Mouse (Mus musculus) embryo, embryonic 10 days (tissue): ENCODE measurements around the gene Usp29.
A peak's percentile ranks its signal among the peaks of the same experiment; 100 is the strongest.
"Not testable (repeated sequence)": the region's sequence is repeated elsewhere in the genome, so short reads cannot be mapped to it uniquely, and the experiment has no call there.

Source experiments
- DNase-seq: peaks from one replicate; pipeline ENCODE4 v3.0.0-alpha.2; 2015; ENCODE audit warnings: low spot score

Gene Usp29

DNA sequence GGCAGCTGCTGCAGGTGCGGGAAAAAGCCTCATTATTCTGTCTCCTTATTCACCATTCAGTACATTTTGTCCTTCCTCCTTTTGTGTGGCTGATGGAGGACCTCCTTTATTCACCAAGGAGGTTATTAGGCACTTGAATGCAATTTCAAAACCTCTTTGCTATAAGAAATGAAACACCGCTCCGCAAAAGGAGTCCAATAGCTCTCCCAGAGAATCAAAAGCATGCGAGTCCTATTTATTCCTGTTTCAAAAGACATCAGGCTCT is 196.3 kb downstream of the Usp29 start:
- DNase-seq, result no peak

DNA sequence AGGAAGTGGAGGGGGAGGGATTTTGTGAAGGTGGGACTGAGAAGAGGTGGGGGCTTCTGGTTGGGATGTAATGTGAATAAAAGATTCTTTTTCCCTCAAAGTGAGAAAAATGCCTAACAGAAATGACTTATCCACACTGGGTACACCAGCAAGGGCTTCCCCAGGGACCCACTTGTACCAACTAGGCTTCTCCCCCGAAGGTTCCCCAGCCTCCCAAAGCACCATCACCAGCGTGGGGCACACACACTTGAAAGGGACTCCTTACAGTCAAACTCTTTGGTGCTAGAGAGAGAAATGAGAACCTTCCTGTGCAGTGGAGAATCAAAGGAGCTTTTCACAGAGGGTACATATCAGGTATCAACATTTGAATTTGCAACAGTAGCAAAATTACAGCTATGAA is 198.9 kb downstream of the Usp29 start:
- DNase-seq, result no peak

DNA sequence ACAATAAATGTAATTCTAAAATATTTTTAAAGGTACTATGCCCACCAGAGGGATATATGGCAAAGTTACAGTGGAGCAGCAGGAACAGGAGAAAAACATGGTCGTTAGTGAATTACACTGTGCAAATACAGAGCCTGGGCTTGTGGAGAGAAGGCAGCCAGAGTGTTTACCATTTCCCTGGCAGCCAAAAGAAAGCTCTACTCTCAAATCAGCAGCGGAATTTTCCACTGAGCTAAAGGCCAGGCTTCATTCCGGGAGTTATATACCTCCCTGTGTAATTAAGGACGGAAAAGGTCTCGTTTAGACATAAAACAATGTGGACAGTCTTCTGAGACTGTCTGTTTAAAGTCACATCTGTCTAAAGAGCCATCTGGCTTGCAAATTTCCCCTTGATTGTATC is 204.4 kb downstream of the Usp29 start:
- no peak for DNase-seq

DNA sequence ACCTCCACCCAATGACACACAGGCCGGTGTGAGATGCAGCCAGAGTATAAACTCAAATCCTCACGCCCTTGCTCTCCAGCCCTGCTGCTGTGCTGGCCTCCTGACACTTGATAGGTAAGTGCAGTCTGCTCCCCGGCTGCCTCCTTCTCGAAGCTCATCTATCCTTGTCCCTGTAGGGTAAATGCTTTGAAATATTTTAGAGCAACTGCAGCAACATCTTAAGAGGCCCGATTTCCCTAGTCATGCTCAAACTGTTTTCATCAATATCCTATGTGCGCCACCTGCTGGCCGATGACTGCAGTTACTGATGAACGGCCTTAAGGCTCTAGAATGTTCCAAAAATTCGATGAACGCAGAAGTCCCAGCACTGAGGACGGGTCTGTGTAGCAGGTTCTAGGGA is 206.7 kb downstream of the Usp29 start:
- DNase-seq, result peak; percentile 92

DNA sequence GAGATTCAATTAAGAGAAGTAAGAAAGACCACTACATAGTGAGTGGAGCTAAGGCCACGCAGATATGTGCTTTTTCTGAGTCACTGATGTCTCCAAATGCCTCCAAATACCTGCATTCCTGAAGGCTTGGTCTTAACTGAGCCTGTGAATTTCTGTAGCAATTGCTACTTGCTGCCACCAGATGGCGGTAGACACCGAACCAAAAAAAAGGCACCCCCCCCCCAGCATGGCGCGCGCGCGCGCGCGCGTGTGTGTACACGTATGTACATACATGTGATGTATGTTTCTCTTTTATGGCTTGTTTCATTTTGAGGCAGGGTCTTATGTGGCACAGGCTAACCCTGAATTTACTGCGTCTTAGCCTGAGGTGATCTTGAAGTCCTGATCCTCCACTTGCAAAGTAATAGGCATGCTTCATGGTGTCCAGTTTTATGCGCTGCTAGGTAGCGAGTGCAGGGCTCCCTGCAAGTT is 210.4 kb downstream of the Usp29 start:
- DNase-seq, result peak; percentile 34

DNA sequence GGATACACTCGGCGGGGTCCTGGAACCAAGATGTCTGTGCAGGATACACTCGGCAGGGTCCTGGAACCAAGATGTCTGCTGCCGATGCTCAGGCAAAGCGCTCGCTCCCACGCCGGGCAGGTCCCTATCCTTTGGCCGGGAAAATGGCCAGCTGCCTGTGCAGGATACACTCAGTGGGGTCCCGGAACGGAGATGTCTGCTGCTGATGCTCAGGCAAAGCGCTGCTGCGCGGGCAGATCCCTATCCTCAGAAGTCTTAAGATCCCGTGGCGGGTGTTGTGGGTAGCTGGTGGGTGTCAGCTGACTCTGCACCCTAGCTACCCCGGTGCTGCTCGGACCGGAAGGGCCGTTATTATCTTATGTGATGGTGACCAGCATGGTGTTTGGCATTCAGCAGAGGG is 217.7 kb downstream of the Usp29 start:
- DNase-seq, result not testable (repeated sequence)

DNA sequence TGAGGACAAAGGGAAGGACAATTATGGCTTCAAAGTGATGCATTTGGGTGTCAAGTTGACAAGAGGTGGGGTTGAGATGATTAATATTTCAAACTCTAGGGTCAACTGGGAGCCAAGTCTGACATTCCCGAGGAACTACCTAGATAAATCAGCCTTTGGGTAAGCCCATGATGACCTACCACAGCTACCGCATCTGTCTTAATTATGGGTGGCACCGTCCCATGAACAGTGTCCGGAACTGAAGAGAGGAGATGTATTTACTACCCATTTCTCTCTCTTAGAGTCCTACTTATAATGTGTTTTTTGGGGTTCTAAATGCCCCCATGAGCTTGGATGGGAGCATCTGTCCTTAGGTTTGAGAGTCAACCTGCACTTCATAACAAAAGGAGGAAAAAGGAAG is 226.2 kb downstream of the Usp29 start:
- DNase-seq, result no peak

DNA sequence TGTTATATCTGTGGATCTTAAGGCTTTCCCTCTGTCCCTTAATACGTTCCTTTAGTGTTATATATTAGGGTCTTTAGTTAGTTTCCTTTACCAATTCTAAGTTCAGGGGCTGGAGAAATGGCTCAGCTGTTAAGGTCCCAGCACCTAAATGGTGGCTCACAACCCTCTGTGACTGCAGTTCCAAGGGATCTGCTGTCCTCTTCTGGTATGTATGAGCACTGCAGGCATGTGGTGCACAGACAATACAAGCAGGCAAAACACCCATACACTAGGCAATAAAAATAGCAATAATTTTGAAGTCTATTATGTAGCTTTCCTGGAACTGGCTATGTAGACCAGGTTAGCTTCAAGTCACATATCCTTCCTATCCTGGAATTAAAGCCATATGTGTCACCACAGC is 228.2 kb downstream of the Usp29 start:
- DNase-seq, result no peak

DNA sequence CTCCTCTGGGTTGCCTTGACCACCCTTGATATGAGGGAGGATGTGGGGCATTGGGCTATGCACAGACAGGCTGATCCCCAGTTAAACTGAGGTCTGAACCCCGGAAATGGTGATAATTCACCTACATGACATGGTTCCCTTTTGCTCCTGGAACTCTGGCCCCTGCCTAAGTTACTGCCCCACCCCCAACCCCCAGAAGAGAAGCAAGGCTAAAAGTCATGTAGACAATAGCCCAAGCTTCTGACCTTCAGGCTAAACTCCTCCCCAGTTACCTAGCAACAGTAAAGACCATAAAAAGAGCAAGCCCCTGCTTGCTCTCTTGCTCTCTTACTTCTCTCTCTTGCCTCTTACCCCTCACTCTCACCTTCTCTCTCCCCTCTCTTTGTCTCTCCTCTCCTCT is 243.2 kb downstream of the Usp29 start:
- DNase-seq, result no peak

DNA sequence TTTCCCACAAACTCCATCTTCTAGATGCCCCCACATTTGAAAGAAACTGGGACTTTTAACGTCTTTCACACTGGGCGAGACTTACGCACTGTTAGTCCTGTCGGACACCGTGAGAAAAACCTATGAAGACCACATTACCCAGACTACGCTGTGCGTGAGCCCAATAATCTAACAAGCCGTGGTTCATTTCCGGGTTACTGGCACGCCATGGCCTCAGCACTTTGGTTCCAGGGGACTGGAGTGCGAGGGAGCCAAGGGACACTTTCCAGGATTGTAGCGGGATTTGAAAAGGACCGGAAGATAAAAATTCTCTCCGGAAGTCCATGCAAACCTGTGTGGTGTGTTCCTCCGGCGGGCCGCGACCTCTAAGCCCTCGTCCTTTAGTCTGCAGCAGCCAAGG is 246.5 kb downstream of the Usp29 start:
- no peak for DNase-seq

DNA sequence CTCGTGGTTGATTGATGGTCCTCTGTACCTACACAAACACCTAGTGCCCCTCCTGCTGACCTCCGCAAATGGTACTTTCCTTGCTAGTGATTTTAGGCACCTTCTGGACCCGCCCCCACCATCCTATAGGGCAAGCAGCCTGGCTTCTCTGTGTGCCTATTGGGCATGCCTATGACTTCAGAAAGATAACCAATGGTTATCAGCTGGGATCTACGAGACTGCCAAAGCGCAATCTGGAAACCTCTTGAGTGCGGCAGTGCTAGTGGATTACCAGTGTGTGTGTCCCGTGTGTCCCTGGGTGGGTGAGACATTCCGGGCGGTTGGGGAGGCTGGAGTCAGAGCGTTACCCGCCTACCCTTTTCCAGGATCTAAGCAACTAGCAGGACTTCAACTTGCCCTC is 264.9 kb downstream of the Usp29 start, which contains the start of gene Aurkc:
Aurkc (plus strand) TSS at position 50 of the 400 bp plus-strand sequence.
- DNase-seq, result not testable (repeated sequence)

DNA sequence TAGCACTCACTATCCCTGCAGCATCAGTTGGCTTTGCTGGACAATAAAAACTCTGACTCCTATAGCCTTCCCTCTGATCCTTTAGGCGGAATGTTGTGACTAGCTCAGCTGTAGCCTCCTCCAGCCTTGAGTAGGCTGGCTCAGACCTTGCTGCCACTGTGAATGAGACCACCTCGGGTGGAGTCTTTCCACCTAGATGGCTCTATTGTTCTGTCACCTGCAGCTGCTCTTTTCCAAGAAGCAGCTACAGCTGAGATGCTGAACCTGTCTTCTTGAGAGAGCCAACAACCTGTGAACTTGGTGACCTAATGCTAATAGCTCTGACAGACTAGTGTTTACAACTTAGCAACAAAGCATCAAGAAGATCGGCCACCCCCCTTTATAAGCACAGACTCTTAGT is 268.5 kb downstream of the Usp29 start:
- DNase-seq, result not testable (repeated sequence)

DNA sequence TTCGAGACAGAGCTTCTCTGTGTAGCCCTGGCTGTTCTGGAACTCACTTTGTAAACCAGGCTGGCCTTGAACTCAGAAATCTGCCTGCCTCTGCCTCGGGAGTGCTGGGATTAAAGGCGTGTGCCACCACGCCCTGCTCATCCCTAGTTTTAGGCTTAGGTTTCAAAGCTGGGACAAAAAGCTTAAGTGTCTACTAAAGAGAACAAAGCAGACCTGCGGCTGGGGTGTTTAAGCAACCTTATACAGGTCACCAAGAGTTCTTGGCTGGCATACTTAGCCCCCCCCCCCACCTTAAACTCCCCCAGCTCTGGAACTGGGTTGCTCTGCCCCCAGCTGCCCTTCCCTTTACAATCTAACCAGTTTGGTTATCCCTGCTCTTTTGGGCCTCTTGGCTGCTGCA is 275.1 kb downstream of the Usp29 start:
- not testable (repeated sequence) for DNase-seq
